Mouse (Mus musculus) CH12.LX (cell line): ENCODE measurements at regions not wholly inside any gene's neighbourhood (a gene's known extent, or its start where the extent isn't known, plus 50 kb on each side); places are given as distances from the start of the nearest gene placed in this dataset.

Experiments
- DNase-seq: peaks from one replicate; pipeline ENCODE4 v3.0.0-alpha.2; 2013; ENCODE audit errors: extremely low read depth
- H3K27ac ChIP-seq: 2 replicates; pipeline ENCODE4 v1.5.1; 2012; ENCODE audit warnings: low read depth, mild to moderate bottlenecking, control low read depth, moderate library complexity; ENCODE audit not compliant: insufficient read depth
- H3K27me3 ChIP-seq: replicated peaks from 2 replicates; pipeline ENCODE3; 2012; ENCODE audit warnings: inconsistent platforms
- H3K36me3 ChIP-seq, 2 experiments: replicated peaks in 1 of 2; 2 replicates each; pipeline versions ENCODE3 to v1.6.1; 2012; ENCODE audit warnings: inconsistent platforms in 1 of 2, low read length in 1 of 2, mild to moderate bottlenecking in 1 of 2, mixed read lengths in 1 of 2, moderate library complexity in 1 of 2; ENCODE audit not compliant: control insufficient read depth in 1 of 2, insufficient read depth in 1 of 2
- H3K4me1 ChIP-seq, 2 experiments: 2 replicates each; pipeline ENCODE4 v1.6.1; 2012; ENCODE audit warnings: inconsistent platforms in 1 of 2, moderate library complexity in 1 of 2; ENCODE audit not compliant: insufficient read depth in 2 of 2, control insufficient read depth in 1 of 2
- H3K4me2 ChIP-seq: 2 replicates; pipeline ENCODE4 v1.6.1; 2012; ENCODE audit warnings: low read depth, mild to moderate bottlenecking, control low read depth; ENCODE audit not compliant: poor library complexity, insufficient read depth, severe bottlenecking
- H3K4me3 ChIP-seq, 3 experiments: fragments of 150-350 bp in 1 of 3; sonication (generic) in 1 of 3; replicated peaks in 1 of 3; 2 replicates each; pipeline versions ENCODE3 to v1.5.1; 2011 to 2012; ENCODE audit warnings: low read depth in 2 of 3, low read length in 2 of 3, mild to moderate bottlenecking in 2 of 3, moderate library complexity in 2 of 3, control low read depth in 1 of 3, improper control_type of control experiment in 1 of 3, inconsistent platforms in 1 of 3, mixed read lengths in 1 of 3; ENCODE audit not compliant: poor library complexity in 1 of 3
- H3K79me2 ChIP-seq: replicated peaks from 2 replicates; pipeline ENCODE4 v1.6.1; 2012; ENCODE audit warnings: mild to moderate bottlenecking, moderate library complexity; ENCODE audit not compliant: control insufficient read depth, poor library complexity, insufficient read depth, severe bottlenecking; ENCODE audit errors: extremely low read depth
- H3K9ac ChIP-seq: 2 replicates; pipeline ENCODE4 v1.6.1; 2012; ENCODE audit warnings: low read depth, mild to moderate bottlenecking, control low read depth, moderate library complexity; ENCODE audit not compliant: insufficient read depth
- H3K9me3 ChIP-seq: replicated peaks from 2 replicates; pipeline ENCODE3; 2012; ENCODE audit warnings: low read length, inconsistent platforms, mixed read lengths
- BHLHE40 ChIP-seq: IDR thresholded peaks from 2 replicates; pipeline ENCODE4 v1.6.1; 2011; ENCODE audit warnings: mild to moderate bottlenecking, low read depth, low read length, improper control_type of control experiment
- CHD1 ChIP-seq: IDR thresholded peaks from 2 replicates; pipeline ENCODE4 v1.6.1; 2012; ENCODE audit warnings: low read depth, low read length, improper control_type of control experiment, inconsistent platforms
- CHD2 ChIP-seq: IDR thresholded peaks from 2 replicates; pipeline ENCODE4 v1.6.1; 2011; ENCODE audit warnings: low read length, improper control_type of control experiment
- ELF1 ChIP-seq: IDR thresholded peaks from 2 replicates; pipeline ENCODE4 v1.6.1; 2014; ENCODE audit warnings: low read depth, mild to moderate bottlenecking, inconsistent platforms, low read length, improper control_type of control experiment
- EP300 ChIP-seq: IDR thresholded peaks from 2 replicates; pipeline ENCODE4 v1.6.1; 2011; ENCODE audit warnings: low read length, improper control_type of control experiment
- ETS1 ChIP-seq: conservative IDR thresholded peaks from 2 replicates; pipeline ENCODE4 v1.6.1; 2012; ENCODE audit warnings: low read depth, mild to moderate bottlenecking, inconsistent platforms, low read length, improper control_type of control experiment, moderate library complexity
- GABPA ChIP-seq: IDR thresholded peaks from 2 replicates; pipeline ENCODE4 v1.6.1; 2012; ENCODE audit warnings: low read depth, low read length, improper control_type of control experiment, inconsistent platforms; ENCODE audit not compliant: insufficient replicate concordance
- HCFC1 ChIP-seq: IDR thresholded peaks from 2 replicates; pipeline ENCODE4 v1.6.1; 2012; ENCODE audit warnings: low read depth, mild to moderate bottlenecking, inconsistent platforms, low read length, improper control_type of control experiment
- IRF4 ChIP-seq: IDR thresholded peaks from 2 replicates; pipeline ENCODE4 v1.6.1; 2014; ENCODE audit warnings: low read depth, mild to moderate bottlenecking, inconsistent platforms, low read length, improper control_type of control experiment
- JUN ChIP-seq: IDR thresholded peaks from 2 replicates; pipeline ENCODE4 v1.6.1; 2011; ENCODE audit warnings: low read depth, mild to moderate bottlenecking, low read length, improper control_type of control experiment, moderate library complexity; ENCODE audit not compliant: insufficient read depth
- JUND ChIP-seq: conservative IDR thresholded peaks from 2 replicates; pipeline ENCODE4 v1.6.1; 2011; ENCODE audit warnings: low read depth, low read length, improper control_type of control experiment
- KAT2A ChIP-seq: IDR thresholded peaks from 2 replicates; pipeline ENCODE4 v1.6.1; 2012; ENCODE audit warnings: low read length, improper control_type of control experiment, inconsistent platforms; ENCODE audit not compliant: insufficient replicate concordance
- MAFK ChIP-seq: IDR thresholded peaks from 2 replicates; pipeline ENCODE4 v1.6.1; 2011; ENCODE audit warnings: low read length, improper control_type of control experiment; ENCODE audit not compliant: insufficient replicate concordance
- MAX ChIP-seq: IDR thresholded peaks from 2 replicates; pipeline ENCODE4 v1.6.1; 2011; ENCODE audit warnings: low read length, improper control_type of control experiment
- MAZ ChIP-seq: IDR thresholded peaks from 2 replicates; pipeline ENCODE4 v1.6.1; 2012; ENCODE audit warnings: low read depth, mild to moderate bottlenecking, inconsistent platforms, low read length, improper control_type of control experiment, moderate library complexity
- MEF2A ChIP-seq: IDR thresholded peaks from 2 replicates; pipeline ENCODE4 v1.6.1; 2014; ENCODE audit warnings: low read depth, mild to moderate bottlenecking, inconsistent platforms, low read length, improper control_type of control experiment, borderline replicate concordance
- MXI1 ChIP-seq: IDR thresholded peaks from 2 replicates; pipeline ENCODE4 v1.6.1; 2011; ENCODE audit warnings: mild to moderate bottlenecking, low read depth, low read length, improper control_type of control experiment
- MYC ChIP-seq: IDR thresholded peaks from 2 replicates; pipeline ENCODE4 v1.6.1; 2011; ENCODE audit warnings: low read depth, mild to moderate bottlenecking, improper control_type of control experiment, low read length
- NELFE ChIP-seq: IDR thresholded peaks from 2 replicates; pipeline ENCODE4 v1.6.1; 2011; ENCODE audit warnings: low read depth, low read length, improper control_type of control experiment
- PAX5 ChIP-seq: IDR thresholded peaks from 2 replicates; pipeline ENCODE4 v1.6.1; 2012; ENCODE audit warnings: low read length, inconsistent platforms, mixed read lengths
- POLR2AphosphoS2 ChIP-seq: IDR thresholded peaks from 2 replicates; pipeline ENCODE4 v1.6.1; 2011; ENCODE audit warnings: low read depth, low read length, improper control_type of control experiment
- RAD21 ChIP-seq: IDR thresholded peaks from 2 replicates; pipeline ENCODE4 v1.6.1; 2011; ENCODE audit warnings: low read depth, mild to moderate bottlenecking, low read length, improper control_type of control experiment, moderate library complexity
- RCOR1 ChIP-seq: conservative IDR thresholded peaks from 2 replicates; pipeline ENCODE4 v1.6.1; 2012; ENCODE audit warnings: low read depth, mild to moderate bottlenecking, inconsistent platforms, low read length, improper control_type of control experiment
- TBP ChIP-seq: conservative IDR thresholded peaks from 2 replicates; pipeline ENCODE4 v1.6.1; 2011; ENCODE audit warnings: low read depth, low read length, improper control_type of control experiment
- TCF12 ChIP-seq: IDR thresholded peaks from 2 replicates; pipeline ENCODE4 v1.6.1; 2014; ENCODE audit warnings: low read depth, mild to moderate bottlenecking, inconsistent platforms, low read length, improper control_type of control experiment
- USF1 ChIP-seq: IDR thresholded peaks from 2 replicates; pipeline ENCODE4 v1.6.1; 2014; ENCODE audit warnings: low read depth, mild to moderate bottlenecking, inconsistent platforms, low read length, improper control_type of control experiment
- USF2 ChIP-seq: conservative IDR thresholded peaks from 2 replicates; pipeline ENCODE4 v1.6.1; 2011; ENCODE audit warnings: low read depth, low read length, improper control_type of control experiment
- ZKSCAN1 ChIP-seq: IDR thresholded peaks from 2 replicates; pipeline ENCODE4 v1.6.1; 2012; ENCODE audit warnings: low read depth, inconsistent platforms, low read length, improper control_type of control experiment, borderline replicate concordance
- ZNF384 ChIP-seq: IDR thresholded peaks from 2 replicates; pipeline ENCODE4 v1.6.1; 2012; ENCODE audit warnings: low read depth, low read length, improper control_type of control experiment, inconsistent platforms
- dilution Hi-C: fragments of 300-500 bp; cut with MboI; formaldehyde crosslinking; loops from 2 replicates; pipeline ENCODE4 v1.14.3; 2020; ENCODE audit warnings: low sequenced_read_pairs; ENCODE audit not compliant: extremely low pct_unique_long_range_greater_than_20kb, extremely low pct_ligation_motif_present
- in situ Hi-C: fragments of 300-500 bp; cut with MboI; formaldehyde crosslinking; loops from 3 replicates; pipeline ENCODE4 v1.14.3; 2019; ENCODE audit warnings: low sequenced_read_pairs, low pct_ligation_motif_present, low pct_unique_long_range_greater_than_20kb, mixed read lengths

DNA sequence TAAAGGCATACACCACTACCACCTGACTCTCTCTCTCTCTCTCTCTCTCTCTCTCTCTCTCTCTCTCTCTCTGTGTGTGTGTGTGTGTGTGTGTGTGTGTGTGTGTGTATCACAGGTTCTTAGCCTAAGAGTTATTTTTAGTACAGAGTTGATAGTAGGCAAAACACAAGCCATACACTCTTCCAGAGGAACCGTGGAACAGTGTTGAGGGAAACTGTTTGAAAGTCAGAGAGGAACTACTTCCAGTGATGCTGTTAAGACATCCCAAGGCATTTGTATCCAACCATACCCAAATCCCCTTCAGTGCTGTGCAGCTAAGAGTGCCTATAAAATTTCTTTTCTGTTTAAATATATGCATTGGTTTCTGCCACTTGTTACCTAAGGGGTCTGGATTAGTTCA is 68.3 kb upstream of the Akap13 start:
- no peak overlapping the region for H3K4me3 ChIP-seq
- peaks cover 15 to 27% of the 10 kb centered on the region in 2 experiments for H3K4me1 ChIP-seq
- H3K9ac ChIP-seq, result no peak overlapping the region
- no peaks in the 10 kb centered on the region for H3K79me2 ChIP-seq
- no peak for DNase-seq
- in situ Hi-C loops (loop anchor here (10.0 to 25.0 kb wide), 2 partner anchors 168 to 325 kb away; no protein-coding TSS in a partner anchor), dilution Hi-C loops (no loop called here)
- no peaks in the 10 kb centered on the region for H3K27me3 ChIP-seq
- no peaks in the 10 kb centered on the region for H3K36me3 ChIP-seq
- H3K4me2 ChIP-seq, result no peak overlapping the region
- no peaks in the 10 kb centered on the region for H3K9me3 ChIP-seq
- no peak overlapping the region; the same call in 1 of the 2 replicates for H3K27ac ChIP-seq
- TF ChIP-seq ZKSCAN1 (no peak), USF2 (no peak), MAFK (no peak), POLR2AphosphoS2 (no peak), USF1 (no peak), KAT2A (no peak), GABPA (no peak), CHD1 (no peak), HCFC1 (no peak), MAX (no peak), JUND (no peak), PAX5 (no peak), RAD21 (no peak)

DNA sequence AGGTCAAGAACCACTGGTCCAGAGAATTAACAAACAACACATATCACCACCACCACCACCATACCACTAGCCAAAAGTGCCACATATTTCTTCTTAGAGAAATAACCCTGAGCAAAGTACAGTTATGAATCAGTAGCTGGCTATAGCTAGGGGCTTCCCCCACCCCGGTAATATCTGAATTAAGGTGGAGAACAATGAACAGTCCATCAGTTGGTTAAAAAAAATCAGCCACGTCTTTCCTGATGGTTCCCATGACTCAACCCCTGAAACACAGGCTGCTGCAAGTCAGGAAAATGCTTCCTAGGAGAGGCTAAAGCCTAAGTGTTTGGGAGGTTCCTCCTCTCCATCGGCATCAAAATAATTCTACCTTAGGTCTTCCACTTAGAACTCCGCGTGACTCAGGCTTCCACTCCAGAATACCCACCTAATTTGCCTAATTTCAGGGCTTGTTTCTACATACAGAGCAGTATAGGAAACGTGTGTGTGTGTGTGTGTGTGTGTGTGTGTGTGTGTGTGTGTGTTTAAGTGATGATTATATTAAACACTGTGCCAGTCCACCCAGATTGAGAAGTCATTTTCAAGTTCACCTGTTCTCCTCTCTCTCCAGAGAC is 67.4 kb upstream of the Akap13 start:
- Histone ChIP-seq H3K9ac (no peak overlapping the region), H3K79me2 (no peaks in the 10 kb centered on the region)
- in situ Hi-C loops, result loop anchor here (10.0 to 25.0 kb wide), 2 partner anchors 167 to 324 kb away; no protein-coding TSS in a partner anchor
- TF ChIP-seq MYC (peak; percentile 24; the same call in 1 of the 2 replicates), TCF12 (0 out of 2 replicates have a peak, but pooled peaks have one; percentile 46), TBP (no peak), ZNF384 (peak; percentile 82), JUND (peak; percentile 94), RCOR1 (0 out of 2 replicates have a peak, but pooled peaks have one; percentile 51), POLR2AphosphoS2 (no peak), JUN (peak; percentile 64), MXI1 (peak; percentile 45; the same call in 1 of the 2 replicates), NELFE (0 out of 2 replicates have a peak, but pooled peaks have one; percentile 10), CHD2 (0 out of 2 replicates have a peak, but pooled peaks have one; percentile 3), RAD21 (no peak), IRF4 (peak; percentile 94), BHLHE40 (peak; percentile 92), EP300 (peak; percentile 81), MAZ (no peak), ELF1 (peak; percentile 15; the same call in 1 of the 2 replicates), MEF2A (peak; percentile 68; the same call in 1 of the 2 replicates), MAFK (0 out of 2 replicates have a peak, but pooled peaks have one; percentile 24), ETS1 (0 out of 2 replicates have a peak, but pooled peaks have one; percentile 13)
- TF ChIP-seq, all 38 proteins: peak for 16
- Histone ChIP-seq H3K4me3 (no peak overlapping the region), H3K4me2 (peak overlapping the region; percentile 8; the same call in 1 of the 2 replicates), H3K9me3 (no peaks in the 10 kb centered on the region), H3K27me3 (no peaks in the 10 kb centered on the region), H3K36me3 (no peaks in the 10 kb centered on the region), H3K27ac (no peak overlapping the region; the same call in 1 of the 2 replicates), H3K4me1 (peaks cover 15 to 27% of the 10 kb centered on the region in 2 experiments)
- dilution Hi-C loops, result no loop called here
- peak; percentile 80 for DNase-seq
